ENCODE assay signal across 19 mouse cellular contexts in the genomic region with DNA sequence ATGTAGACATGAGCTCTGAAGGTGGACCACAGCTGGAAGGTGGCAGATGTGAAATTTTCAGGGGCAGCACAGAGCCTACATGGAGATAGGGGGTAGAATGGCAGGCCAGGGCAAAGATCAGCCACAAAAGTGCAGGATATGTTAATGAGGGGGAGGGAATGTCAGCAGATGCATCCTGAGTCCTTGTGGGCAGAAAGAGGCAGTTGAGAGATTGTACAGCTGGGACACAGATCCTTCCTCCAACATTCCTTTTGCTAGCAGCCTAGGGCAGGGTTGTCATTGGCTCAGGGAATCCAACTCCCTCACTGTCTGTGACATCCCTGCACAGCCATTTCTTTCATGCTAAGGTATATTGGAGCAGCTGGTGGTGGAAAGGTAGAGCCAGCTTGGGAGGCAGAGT. TPM values are rescaled to one million over a fixed set of nuclear protein-coding genes. Genes with fewer than 3 reads are reported as not detected.
DNase-seq lines count a peak whose midpoint lies in the region; ATAC-seq and TF ChIP-seq lines count a peak whose summit lies in the region.
"Had no signal": no experiment of that assay in that cellular context is flagged by ENCODE, and none has a peak within 500 bp of the region (broad histone marks: within the 10 kb centered on the region; RNA-seq: fewer than 3 reads in every experiment).

No protein-coding gene starts in this region.

- no peak for TF ChIP-seq CTCF in heart, adult 2 months (IDR thresholded peaks at IDR 0.05)

- H3K4me3 ChIP-seq in heart, adult 2 months = no peak overlapping the region
- H3K4me3 ChIP-seq in forebrain, embryonic 14.5 days (ENCODE audit: low read depth, low read length) = no peak overlapping the region
- H3K4me3 ChIP-seq: embryonic facial prominence, embryonic 10.5 days; embryonic facial prominence, embryonic 12.5 days; forebrain, embryonic 13.5 days had no signal

- H3K4me1 ChIP-seq in heart, adult 2 months (ENCODE audit: control insufficient read depth, insufficient read depth, low read length) = no peaks in the 10 kb centered on the region
- no peaks in the 10 kb centered on the region for H3K4me1 ChIP-seq in forebrain, embryonic 14.5 days (ENCODE audit: control insufficient read depth, insufficient read depth, low read length)
- H3K4me1 ChIP-seq: embryonic facial prominence, embryonic 12.5 days had no signal

- no peak overlapping the region for H3K9ac ChIP-seq in heart, adult 2 months (ENCODE audit: low read depth, low read length)
- H3K9ac ChIP-seq in forebrain, embryonic 14.5 days (ENCODE audit: low read length) = no peak overlapping the region
- H3K9ac ChIP-seq: embryonic facial prominence, embryonic 12.5 days; forebrain, embryonic 13.5 days had no signal

- no peak for TF ChIP-seq EP300 in heart, adult 2 months (IDR thresholded peaks at IDR 0.05; ENCODE audit: insufficient read depth, low read depth, low read length)

- H3K27me3 ChIP-seq in heart, adult 2 months (ENCODE audit: control insufficient read depth, insufficient read depth, low read length) = no peaks in the 10 kb centered on the region
- H3K27me3 ChIP-seq in forebrain, embryonic 14.5 days (replicated peaks; ENCODE audit: control insufficient read depth, insufficient read depth, low read length) = no peaks in the 10 kb centered on the region
- H3K27me3 ChIP-seq: embryonic facial prominence, embryonic 12.5 days; forebrain, embryonic 13.5 days had no signal

- DNase-seq in heart, adult 11 months = peak; percentile 68
- DNase-seq in heart, adult 2 months = no peak
- DNase-seq in forebrain, embryonic 14.5 days (ENCODE audit: low spot score) = no peak
- no peak for DNase-seq in layer of hippocampus, adult 9-10 months (ENCODE audit: low spot score)
- DNase-seq: adrenal gland, adult 2 months; adrenal gland, postnatal 10 days; adrenal gland, postnatal 25 days; cerebellum, adult 11 months; cerebellum, adult 18-20 months; cerebellum, adult 8-10 months; cerebellum, adult 9-11 months; cerebellum, postnatal 14 days; cerebellum, postnatal 36 days had no signal

- no peak for TF ChIP-seq POLR2A in heart, adult 2 months (IDR thresholded peaks at IDR 0.05; ENCODE audit: insufficient read depth, low read depth, low read length)

- H3K36me3 ChIP-seq in heart, adult 2 months (ENCODE audit: control insufficient read depth, insufficient read depth, low read length) = no peaks in the 10 kb centered on the region
- no peaks in the 10 kb centered on the region for H3K36me3 ChIP-seq in forebrain, embryonic 14.5 days (ENCODE audit: control insufficient read depth, insufficient read depth, low read length)
- H3K36me3 ChIP-seq: embryonic facial prominence, embryonic 10.5 days; embryonic facial prominence, embryonic 12.5 days had no signal

- intact Hi-C loops in heart, adult 2 months (cut with DNase I) = no loop called here

- peak; percentile 43 for ATAC-seq in granulocyte monocyte progenitor cell, adult 5-6 weeks (replicated peaks; ENCODE audit: poor library complexity, severe bottlenecking)
- no peak for ATAC-seq in forebrain, embryonic 14.5 days
- ATAC-seq: forebrain, embryonic 13.5 days; forebrain, embryonic 16.5 days had no signal

- no peaks in the 10 kb centered on the region for H3K79me2 ChIP-seq in heart, adult 2 months (replicated peaks; ENCODE audit: control insufficient read depth, insufficient read depth, low read length)

- no peak overlapping the region for H3K4me2 ChIP-seq in forebrain, embryonic 14.5 days (ENCODE audit: low read length)
- H3K4me2 ChIP-seq: embryonic facial prominence, embryonic 12.5 days; forebrain, embryonic 13.5 days had no signal

- no peak overlapping the region for H3K27ac ChIP-seq in heart, adult 2 months
- H3K27ac ChIP-seq in forebrain, embryonic 14.5 days (ENCODE audit: low read depth, low read length) = no peak overlapping the region
- H3K27ac ChIP-seq: embryonic facial prominence, embryonic 10.5 days; embryonic facial prominence, embryonic 12.5 days; forebrain, embryonic 13.5 days had no signal

- no peaks in the 10 kb centered on the region for H3K9me3 ChIP-seq in forebrain, embryonic 14.5 days (replicated peaks; ENCODE audit: control insufficient read depth, low read length)
- H3K9me3 ChIP-seq: embryonic facial prominence, embryonic 10.5 days; embryonic facial prominence, embryonic 12.5 days; forebrain, embryonic 13.5 days had no signal

RNA-seq across cellular contexts. Expression of a gene that starts 15.9 kb away (rescaled TPM):
- total RNA-seq in heart, adult 2 months (2021) = under 1 TPM; 0.03 to 0.05 TPM
- polyA plus RNA-seq in heart, adult 2 months (2012; rRNA removed) = under 0.01 TPM in 2 replicates
- 0.11 and 0.24 TPM in 2 replicates for total RNA-seq in granulocyte monocyte progenitor cell, adult 5-6 weeks (2014; fragmentation: Nextera tagmentation)
- total RNA-seq in granulocyte monocyte progenitor cell, adult 5-6 weeks (2017) = under 0.01 and 0.04 TPM in 2 replicates
- 0.80 and 0.83 TPM in 2 replicates for polyA plus RNA-seq in forebrain, embryonic 14.5 days (2014; fragmentation: Nextera tagmentation; extraction: Ambion mirVana)

RNA-seq across cellular contexts. Expression of a gene that starts 27.1 kb away (rescaled TPM):
- 1 to 10 TPM; 5.8 TPM for total RNA-seq in heart, adult 2 months (2021)
- polyA plus RNA-seq in heart, adult 2 months (2012; rRNA removed) = 6.4 and 8.9 TPM in 2 replicates
- total RNA-seq in granulocyte monocyte progenitor cell, adult 5-6 weeks (2014; fragmentation: Nextera tagmentation) = 78.9 and 79.9 TPM in 2 replicates
- total RNA-seq in granulocyte monocyte progenitor cell, adult 5-6 weeks (2017) = 41.0 and 46.8 TPM in 2 replicates
- polyA plus RNA-seq in forebrain, embryonic 14.5 days (2014; fragmentation: Nextera tagmentation; extraction: Ambion mirVana) = 12.7 and 13.8 TPM in 2 replicates

RNA-seq across cellular contexts. Expression of a gene that starts 50.4 kb away (rescaled TPM):
- total RNA-seq in heart, adult 2 months (2021) = 10 to 100 TPM; 53.5 to 86.1 TPM
- 32.7 and 53.0 TPM in 2 replicates for polyA plus RNA-seq in heart, adult 2 months (2012; rRNA removed)
- total RNA-seq in granulocyte monocyte progenitor cell, adult 5-6 weeks (2014; fragmentation: Nextera tagmentation) = not detected in 2 replicates
- total RNA-seq in granulocyte monocyte progenitor cell, adult 5-6 weeks (2017) = not detected in 2 replicates
- 6.6 and 7.1 TPM in 2 replicates for polyA plus RNA-seq in forebrain, embryonic 14.5 days (2014; fragmentation: Nextera tagmentation; extraction: Ambion mirVana)
- total RNA-seq: MEL had no signal

Comparison
In these comparisons a context has a peak if more than half of its experiments do, and no peak if none do; other contexts are left out.
1. RNA of a gene that starts 27.1 kb away (total RNA-seq): 41.0 to 79.9 TPM in granulocyte monocyte progenitor cell, adult 5-6 weeks; 5.8 TPM in heart, adult 2 months; every median in the first group is over 4 times any median in the second.
2. RNA of a gene that starts 50.4 kb away (total RNA-seq): 53.5 to 86.1 TPM in heart, adult 2 months; not detected in granulocyte monocyte progenitor cell, adult 5-6 weeks; every median in the first group is over 10 times any median in the second.